Mouse (Mus musculus) stomach, postnatal 0 days (tissue): Measurements from ENCODE around the gene Bst2.

Source experiments
- CTCF ChIP-seq: IDR thresholded peaks from 2 replicates; pipeline ENCODE4 v1.5.1; 2016; ENCODE audit warnings: antibody characterized with exemption, low read depth, mild to moderate bottlenecking, moderate library complexity
- EP300 ChIP-seq: optimal IDR thresholded peaks from 2 replicates; pipeline ENCODE3; 2016; ENCODE audit warnings: antibody characterized with exemption

GRCm38 (mm10) chr8:71513018-71513754 is 24.1 kb downstream of the Bst2 start:
- peak; percentile 13; the same call in 1 of the 2 replicates for TF ChIP-seq CTCF
- TF ChIP-seq EP300: no peak
